Mouse (Mus musculus) kidney, adult 18-20 months (tissue): ENCODE data around the gene Rpap1.
"Not testable (repeated sequence)": the region's sequence is repeated elsewhere in the genome, so short reads cannot be mapped to it uniquely, and the experiment has no call there.

Source experiments
- DNase-seq: peaks from one replicate; pipeline ENCODE4 v3.0.0; 2021

Rpap1 gene

GRCm38 (mm10) chr2:119737124-119737523, 50.2 kb downstream of the Rpap1 start:
- DNase-seq: no peak

- DNase-seq: no peak
Observed at GRCm38 (mm10) chr2:119730735-119731134, 56.6 kb downstream of the Rpap1 start.

GRCm38 (mm10) chr2:119727762-119728416, 59.4 kb downstream of the Rpap1 start:
- no peak for DNase-seq

GRCm38 (mm10) chr2:119721070-119721469, 66.3 kb downstream of the Rpap1 start:
- no peak for DNase-seq

GRCm38 (mm10) chr2:119715868-119716267, 71.5 kb downstream of the Rpap1 start:
- not testable (repeated sequence) for DNase-seq
